Mouse (Mus musculus): ENCODE results near the gene Trabd2b.

The Trabd2b gene

GRCm38 (mm10) chr4:114601201-114602009 is 194.9 kb downstream of the Trabd2b start:
- no peak for DNase-seq (ENCODE audit: low read depth, low spot score)

- no peak for DNase-seq (ENCODE audit: low read depth, low spot score)
These were observed 199.1 kb downstream of the Trabd2b start for GRCm38 (mm10) chr4:114605670-114606069.

- no peak for DNase-seq (ENCODE audit: low read depth, low spot score)
These were observed 201.3 kb downstream of the Trabd2b start for GRCm38 (mm10) chr4:114607873-114608272.

- DNase-seq (ENCODE audit: low read depth, low spot score): no peak
These were observed 202.8 kb downstream of the Trabd2b start for GRCm38 (mm10) chr4:114609297-114609696.

- DNase-seq (ENCODE audit: low read depth, low spot score): peak; percentile 46
These were observed 204.8 kb downstream of the Trabd2b start for GRCm38 (mm10) chr4:114611166-114611929.

- DNase-seq (ENCODE audit: low read depth, low spot score): no peak
These were observed 205.5 kb downstream of the Trabd2b start for GRCm38 (mm10) chr4:114612032-114612431.

GRCm38 (mm10) chr4:114612827-114613226 is 206.3 kb downstream of the Trabd2b start:
- no peak for DNase-seq (ENCODE audit: low read depth, low spot score)

- DNase-seq (ENCODE audit: low read depth, low spot score): no peak
These were observed 207.6 kb downstream of the Trabd2b start for GRCm38 (mm10) chr4:114614086-114614485.

GRCm38 (mm10) chr4:114615765-114616164 is 209.2 kb downstream of the Trabd2b start:
- DNase-seq (ENCODE audit: low read depth, low spot score): no peak

- DNase-seq (ENCODE audit: low read depth, low spot score): no peak
These were observed 216.4 kb downstream of the Trabd2b start for GRCm38 (mm10) chr4:114622929-114623328.

- no peak for DNase-seq (ENCODE audit: low read depth, low spot score)
These were observed 217.8 kb downstream of the Trabd2b start for GRCm38 (mm10) chr4:114624114-114624910.

- DNase-seq (ENCODE audit: low read depth, low spot score): no peak
These were observed 218.8 kb downstream of the Trabd2b start for GRCm38 (mm10) chr4:114625357-114625756.

GRCm38 (mm10) chr4:114625920-114626319 is 219.4 kb downstream of the Trabd2b start:
- no peak for DNase-seq (ENCODE audit: low read depth, low spot score)

- no peak for DNase-seq (ENCODE audit: low read depth, low spot score)
These were observed 221.3 kb downstream of the Trabd2b start for GRCm38 (mm10) chr4:114627674-114628293.

GRCm38 (mm10) chr4:114635889-114636288 is 229.4 kb downstream of the Trabd2b start:
- DNase-seq (ENCODE audit: low read depth, low spot score): peak; percentile 33

- no peak for DNase-seq (ENCODE audit: low read depth, low spot score)
These were observed 229.8 kb downstream of the Trabd2b start for GRCm38 (mm10) chr4:114636324-114636723.

GRCm38 (mm10) chr4:114637120-114637519 is 230.6 kb downstream of the Trabd2b start:
- DNase-seq (ENCODE audit: low read depth, low spot score): peak; percentile 58

GRCm38 (mm10) chr4:114642469-114642868 is 235.9 kb downstream of the Trabd2b start:
- DNase-seq (ENCODE audit: low read depth, low spot score): no peak

GRCm38 (mm10) chr4:114643679-114644208 is 237.2 kb downstream of the Trabd2b start:
- DNase-seq (ENCODE audit: low read depth, low spot score): no peak

- DNase-seq (ENCODE audit: low read depth, low spot score): no peak
These were observed 238.8 kb downstream of the Trabd2b start for GRCm38 (mm10) chr4:114645341-114645740.
